Mouse (Mus musculus): Measurements from ENCODE around the gene Hif3a. TPM values are rescaled to one million over a fixed set of nuclear protein-coding genes. Genes with fewer than 3 reads are reported as not detected.

The Hif3a gene
- polyA plus RNA-seq, 1 experiment from 2014 or later, result 7.9 TPM

GRCm38 (mm10) chr7:17055287-17055946 lies 6.8 kb downstream of the Hif3a start:
- ATAC-seq (ENCODE audit: low FRiP score), result no peak
- Histone ChIP-seq H3K9me3 (replicated peaks) (0 out of 2 replicates have a peak, but pooled peaks cover 5% of the 10 kb centered on the region), H3K27me3 (peaks cover 18% of the 10 kb centered on the region), H3K36me3 (no peaks in the 10 kb centered on the region), H3K27ac (no peak overlapping the region), H3K4me2 (replicated peaks) (peak overlapping the region; percentile 61), H3K4me1 (peaks cover 38% of the 10 kb centered on the region), H3K4me3 (peak overlapping the region; percentile 40), H3K9ac (no peak overlapping the region; the same call in 1 of the 2 replicates)
- 94% methylated on average over 4 of the region's 4 CpGs for WGBS

DNA sequence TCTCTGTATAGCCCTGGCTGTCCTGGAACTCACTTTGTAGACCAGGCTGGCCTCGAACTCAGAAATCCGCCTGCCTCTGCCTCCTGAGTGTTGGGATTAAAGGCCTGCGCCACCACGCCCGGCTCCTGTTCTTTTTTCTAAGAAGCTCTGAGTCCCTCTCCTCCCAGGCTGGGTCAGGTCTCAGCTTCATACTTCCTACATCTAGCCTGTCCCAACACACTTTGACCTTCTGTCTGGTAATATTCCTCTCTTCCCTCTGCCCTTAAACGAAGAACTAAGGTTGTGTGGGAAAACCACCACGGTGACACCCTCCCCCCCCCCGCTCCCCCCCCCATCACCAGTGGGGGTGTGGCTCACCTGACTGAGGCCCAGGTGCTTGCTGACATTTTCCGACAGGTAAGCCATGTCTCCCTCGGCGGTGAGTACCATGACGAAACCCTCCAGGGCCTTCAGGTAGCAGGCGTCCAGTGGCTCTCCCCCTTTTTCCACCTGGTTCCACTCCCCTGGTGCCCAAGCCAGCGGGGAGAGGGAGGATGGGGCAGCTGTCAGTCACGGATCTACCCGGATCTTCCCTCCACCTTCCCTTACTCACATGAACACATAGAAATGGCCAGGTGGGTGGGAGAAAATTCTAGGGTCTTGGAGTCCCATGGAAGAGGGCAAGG lies 7.8 kb downstream of the Hif3a start:
- WGBS, result 90% methylated on average over 15 of the region's 16 CpGs
- H3K4me1 ChIP-seq, result peaks cover 29% of the 10 kb centered on the region
- H3K27me3 ChIP-seq, result peaks cover 18% of the 10 kb centered on the region
- no peaks in the 10 kb centered on the region for H3K36me3 ChIP-seq
- no peak overlapping the region for H3K4me3 ChIP-seq
- 0 out of 2 replicates have a peak, but pooled peaks cover 5% of the 10 kb centered on the region for H3K9me3 ChIP-seq (replicated peaks)
- ATAC-seq (ENCODE audit: low FRiP score), result no peak
- H3K27ac ChIP-seq, result no peak overlapping the region
- no peak overlapping the region for H3K9ac ChIP-seq
- H3K4me2 ChIP-seq (replicated peaks), result no peak overlapping the region

DNA sequence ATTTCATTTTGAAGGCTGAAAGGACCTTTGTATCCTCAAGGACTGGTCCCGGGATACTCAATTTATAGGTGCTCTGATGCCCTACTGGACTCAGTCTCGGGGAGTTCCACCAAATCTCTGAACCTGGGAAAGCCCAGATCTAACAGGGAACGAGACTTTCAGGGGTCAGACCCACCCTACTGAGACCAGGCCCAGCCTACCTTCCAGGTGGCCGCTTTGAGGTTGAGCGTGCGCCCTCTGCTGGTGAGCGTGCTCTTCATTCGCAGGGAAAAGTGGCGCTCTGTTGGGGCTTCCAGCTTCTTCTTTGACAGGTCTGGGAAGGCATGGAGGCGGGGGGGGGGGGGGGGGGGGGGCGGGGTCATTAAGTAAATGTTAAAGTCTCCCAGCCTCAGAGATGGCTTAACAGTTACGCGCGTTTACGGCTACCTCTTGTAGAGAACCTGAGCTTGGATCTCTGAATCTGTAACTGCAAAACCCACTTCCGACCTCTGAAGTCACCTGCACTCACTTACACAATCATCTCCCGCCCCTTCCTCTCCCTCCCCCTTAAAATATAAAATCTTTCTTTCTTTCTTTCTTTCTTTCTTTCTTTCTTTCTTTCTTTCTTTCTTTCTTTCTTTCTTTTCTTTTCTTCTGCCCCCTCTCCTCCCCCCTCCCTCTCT lies 11.2 kb downstream of the Hif3a start:
- Histone ChIP-seq H3K27me3 (peaks cover 6% of the 10 kb centered on the region), H3K4me3 (no peak overlapping the region), H3K9ac (no peak overlapping the region), H3K9me3 (replicated peaks) (0 out of 2 replicates have a peak, but pooled peaks cover 5% of the 10 kb centered on the region), H3K36me3 (no peaks in the 10 kb centered on the region), H3K4me2 (replicated peaks) (no peak overlapping the region), H3K4me1 (peaks cover 2% of the 10 kb centered on the region), H3K27ac (no peak overlapping the region)
- no peak for ATAC-seq (ENCODE audit: low FRiP score)
- 11% methylated on average over 15 of the region's 17 CpGs for WGBS

DNA sequence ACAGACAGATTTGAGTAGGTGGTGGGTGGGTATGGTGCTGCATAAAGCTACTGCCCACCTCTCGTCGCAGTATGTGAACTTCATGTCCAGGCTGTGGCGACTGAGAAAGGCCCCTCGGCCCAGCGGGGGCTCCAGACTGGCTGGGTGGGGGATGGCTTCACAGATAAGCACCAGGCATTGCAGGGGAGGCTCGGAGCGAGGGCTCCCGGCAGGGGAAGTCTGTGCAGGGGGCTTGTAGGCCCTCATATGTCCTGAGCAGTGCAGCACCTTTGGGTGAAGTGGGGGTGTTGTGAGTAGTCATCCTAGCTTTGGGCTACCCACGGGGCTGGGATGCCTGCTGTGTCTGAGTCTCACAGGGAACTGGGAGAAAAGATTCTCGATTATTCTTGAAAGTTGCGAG lies 11.7 kb downstream of the Hif3a start:
- no peaks in the 10 kb centered on the region; the same call in 1 of the 2 replicates for H3K4me1 ChIP-seq
- peaks cover under 1% of the 10 kb centered on the region; the same call in 1 of the 2 replicates for H3K27me3 ChIP-seq
- H3K4me2 ChIP-seq (replicated peaks), result no peak overlapping the region
- H3K27ac ChIP-seq, result no peak overlapping the region
- 0 out of 2 replicates have a peak, but pooled peaks cover 5% of the 10 kb centered on the region for H3K9me3 ChIP-seq (replicated peaks)
- H3K36me3 ChIP-seq, result no peaks in the 10 kb centered on the region
- WGBS, result 62% methylated on average over 11 of the region's 11 CpGs
- no peak for ATAC-seq (ENCODE audit: low FRiP score)
- no peak overlapping the region for H3K9ac ChIP-seq
- no peak overlapping the region for H3K4me3 ChIP-seq

- Histone ChIP-seq H3K9ac (no peak overlapping the region), H3K9me3 (replicated peaks) (peaks cover 2% of the 10 kb centered on the region; the same call in 1 of the 2 replicates), H3K4me2 (replicated peaks) (no peak overlapping the region), H3K4me1 (no peaks in the 10 kb centered on the region), H3K27me3 (no peaks in the 10 kb centered on the region), H3K4me3 (no peak overlapping the region), H3K36me3 (no peaks in the 10 kb centered on the region), H3K27ac (no peak overlapping the region)
- 93% methylated on average over 10 of the region's 10 CpGs for WGBS
- no peak for ATAC-seq (ENCODE audit: low FRiP score)
These were observed 13.6 kb downstream of the Hif3a start for GRCm38 (mm10) chr7:17048431-17049190.

GRCm38 (mm10) chr7:17047041-17047682 lies 15.1 kb downstream of the Hif3a start:
- no peak overlapping the region for H3K9ac ChIP-seq
- no peak overlapping the region for H3K4me3 ChIP-seq
- no peak for ATAC-seq (ENCODE audit: low FRiP score)
- no peak overlapping the region for H3K4me2 ChIP-seq (replicated peaks)
- no peak overlapping the region for H3K27ac ChIP-seq
- no peaks in the 10 kb centered on the region for H3K4me1 ChIP-seq
- no peaks in the 10 kb centered on the region; the same call in 1 of the 2 replicates for H3K9me3 ChIP-seq (replicated peaks)
- 89% methylated on average over 5 of the region's 5 CpGs for WGBS
- H3K27me3 ChIP-seq, result no peaks in the 10 kb centered on the region
- no peaks in the 10 kb centered on the region for H3K36me3 ChIP-seq

- H3K9me3 ChIP-seq (replicated peaks), result no peaks in the 10 kb centered on the region; the same call in 1 of the 2 replicates
- H3K27me3 ChIP-seq, result no peaks in the 10 kb centered on the region
- H3K4me2 ChIP-seq (replicated peaks), result no peak overlapping the region
- no peak overlapping the region for H3K27ac ChIP-seq
- H3K9ac ChIP-seq, result no peak overlapping the region
- H3K36me3 ChIP-seq, result 0 out of 2 replicates have a peak, but pooled peaks cover 3% of the 10 kb centered on the region
- H3K4me1 ChIP-seq, result no peaks in the 10 kb centered on the region
- WGBS, result 83% methylated on average over 1 of the region's 1 CpGs
- no peak for ATAC-seq (ENCODE audit: low FRiP score)
- H3K4me3 ChIP-seq, result no peak overlapping the region
These were observed 16.5 kb downstream of the Hif3a start for GRCm38 (mm10) chr7:17045743-17046142.

GRCm38 (mm10) chr7:17039373-17039772 lies 22.9 kb downstream of the Hif3a start:
- no peak for ATAC-seq (ENCODE audit: low FRiP score)
- Histone ChIP-seq H3K9me3 (replicated peaks) (no peaks in the 10 kb centered on the region; the same call in 1 of the 2 replicates), H3K9ac (no peak overlapping the region), H3K4me3 (no peak overlapping the region), H3K36me3 (peaks cover 8% of the 10 kb centered on the region; the same call in 1 of the 2 replicates), H3K4me1 (no peaks in the 10 kb centered on the region; the same call in 1 of the 2 replicates), H3K4me2 (replicated peaks) (no peak overlapping the region), H3K27me3 (no peaks in the 10 kb centered on the region), H3K27ac (no peak overlapping the region)
- 83% methylated on average over 7 of the region's 7 CpGs for WGBS

- H3K36me3 ChIP-seq, result peaks cover 8% of the 10 kb centered on the region; the same call in 1 of the 2 replicates
- 51% methylated on average over 9 of the region's 9 CpGs for WGBS
- H3K9me3 ChIP-seq (replicated peaks), result no peaks in the 10 kb centered on the region
- H3K4me1 ChIP-seq, result no peaks in the 10 kb centered on the region; the same call in 1 of the 2 replicates
- H3K27me3 ChIP-seq, result no peaks in the 10 kb centered on the region
- H3K4me2 ChIP-seq (replicated peaks), result no peak overlapping the region
- no peak overlapping the region; the same call in 1 of the 2 replicates for H3K9ac ChIP-seq
- no peak overlapping the region for H3K4me3 ChIP-seq
- no peak for ATAC-seq (ENCODE audit: low FRiP score)
- H3K27ac ChIP-seq, result no peak overlapping the region
These were observed 24.1 kb downstream of the Hif3a start for GRCm38 (mm10) chr7:17038018-17038695.

DNA sequence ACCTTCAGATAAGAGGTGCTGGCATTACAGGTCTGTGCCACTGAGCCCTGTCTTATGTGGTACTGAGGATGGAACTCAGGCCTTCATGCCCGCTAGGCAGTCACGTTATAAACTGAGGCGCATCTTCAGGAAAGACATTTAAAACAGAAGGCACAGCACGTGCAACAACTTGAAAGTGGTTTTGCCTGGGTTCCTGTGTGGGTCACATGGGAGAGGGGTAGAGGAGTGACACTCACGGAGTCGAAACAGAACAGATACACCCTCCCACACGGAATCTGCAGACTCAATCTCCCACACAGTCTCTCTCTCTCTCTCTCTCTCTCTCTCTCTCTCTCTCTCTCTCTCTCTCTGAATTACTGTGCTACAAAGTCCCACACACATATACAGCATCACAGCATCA lies 32.0 kb downstream of the Hif3a start:
- Histone ChIP-seq H3K9me3 (replicated peaks) (no peaks in the 10 kb centered on the region), H3K36me3 (no peaks in the 10 kb centered on the region), H3K4me1 (peaks cover 18% of the 10 kb centered on the region), H3K27me3 (no peaks in the 10 kb centered on the region), H3K4me2 (replicated peaks) (no peak overlapping the region), H3K9ac (no peak overlapping the region), H3K4me3 (no peak overlapping the region), H3K27ac (no peak overlapping the region)
- 83% methylated on average over 7 of the region's 7 CpGs for WGBS
- ATAC-seq (ENCODE audit: low FRiP score), result no peak

GRCm38 (mm10) chr7:17028923-17029322 lies 33.3 kb downstream of the Hif3a start:
- 79% methylated on average over 7 of the region's 7 CpGs for WGBS
- ATAC-seq (ENCODE audit: low FRiP score), result no peak

More at GRCm38 (mm10) chr7:17028923-17029322, 33.3 kb downstream of the Hif3a start:
- Histone ChIP-seq H3K4me2 (replicated peaks) (no peak overlapping the region), H3K27ac (no peak overlapping the region), H3K36me3 (peaks cover 7% of the 10 kb centered on the region; the same call in 1 of the 2 replicates), H3K9ac (no peak overlapping the region), H3K4me3 (no peak overlapping the region), H3K27me3 (no peaks in the 10 kb centered on the region), H3K4me1 (peaks cover 24% of the 10 kb centered on the region), H3K9me3 (replicated peaks) (no peaks in the 10 kb centered on the region)

Measured in hindbrain, embryonic 12.5 days (tissue).